28 mouse cellular contexts compared by ENCODE assay signal in the genomic region with DNA sequence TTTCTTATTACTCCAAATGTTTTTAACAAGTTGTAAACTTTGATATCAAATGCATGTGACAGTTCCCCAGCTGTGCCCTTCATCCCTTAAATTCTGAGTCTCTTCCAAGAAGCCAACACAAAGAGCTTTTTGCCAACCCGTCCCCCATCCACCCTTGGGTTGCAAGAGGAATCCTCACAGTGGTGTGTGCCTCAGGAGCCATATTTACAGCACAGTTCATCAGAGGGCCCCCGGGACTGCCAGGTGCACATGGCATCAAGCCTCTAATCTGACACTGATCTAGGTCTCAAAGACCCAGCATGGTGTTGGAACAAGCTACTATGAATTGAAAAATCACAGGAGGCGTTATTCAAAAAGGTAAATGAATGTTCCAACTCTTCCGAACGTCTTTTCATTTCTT.
"Had no signal": no experiment of that assay in that cellular context is flagged by ENCODE, and none has a peak within 500 bp of the region (broad histone marks: within the 10 kb centered on the region; RNA-seq: fewer than 3 reads in every experiment).

No protein-coding gene starts in this region.

- H3K9ac ChIP-seq: embryonic facial prominence, embryonic 12.5 days; embryonic facial prominence, embryonic 13.5 days; embryonic facial prominence, embryonic 15.5 days; forebrain, embryonic 12.5 days; forebrain, embryonic 13.5 days; forebrain, embryonic 15.5 days; forebrain, postnatal 0 days had no signal

- H3K9me3 ChIP-seq: embryonic facial prominence, embryonic 10.5 days; embryonic facial prominence, embryonic 12.5 days; embryonic facial prominence, embryonic 13.5 days; embryonic facial prominence, embryonic 15.5 days; forebrain, embryonic 10.5 days; forebrain, embryonic 12.5 days; forebrain, embryonic 13.5 days; forebrain, embryonic 15.5 days had no signal

- H3K27ac ChIP-seq: embryonic facial prominence, embryonic 10.5 days; embryonic facial prominence, embryonic 12.5 days; embryonic facial prominence, embryonic 13.5 days; embryonic facial prominence, embryonic 15.5 days; forebrain, embryonic 10.5 days; forebrain, embryonic 12.5 days; forebrain, embryonic 13.5 days; forebrain, embryonic 15.5 days; gastrocnemius, adult 2 months; heart, adult 2 months had no signal

- H3K27me3 ChIP-seq: embryonic facial prominence, embryonic 12.5 days; embryonic facial prominence, embryonic 13.5 days; embryonic facial prominence, embryonic 15.5 days; forebrain, embryonic 12.5 days; forebrain, embryonic 13.5 days; forebrain, embryonic 15.5 days had no signal

- DNase-seq: cerebellum, adult 2 months; cerebellum, adult 8-10 months; cerebellum, adult 9-10 months; cerebellum, adult 9-11 months; cerebellum, postnatal 10 days; cerebellum, postnatal 14 days; cerebellum, postnatal 25 days; cerebellum, postnatal 36 days; embryo, embryonic 11 days; forebrain, postnatal 0 days; gastrocnemius, adult 2 months; gastrocnemius, postnatal 10 days; gastrocnemius, postnatal 14 days; gastrocnemius, postnatal 25 days; gastrocnemius, postnatal 36 days; heart, adult 18-20 months; heart, adult 2 months had no signal

- H3K4me1 ChIP-seq: embryonic facial prominence, embryonic 13.5 days; forebrain, embryonic 12.5 days; forebrain, embryonic 13.5 days; forebrain, embryonic 15.5 days had no signal

- H3K36me3 ChIP-seq: embryonic facial prominence, embryonic 10.5 days; embryonic facial prominence, embryonic 12.5 days; embryonic facial prominence, embryonic 13.5 days; embryonic facial prominence, embryonic 15.5 days; forebrain, embryonic 10.5 days; forebrain, embryonic 12.5 days; forebrain, embryonic 15.5 days had no signal

- H3K4me2 ChIP-seq: embryonic facial prominence, embryonic 12.5 days; embryonic facial prominence, embryonic 13.5 days; embryonic facial prominence, embryonic 15.5 days; forebrain, embryonic 12.5 days; forebrain, embryonic 13.5 days; forebrain, embryonic 15.5 days had no signal

- H3K4me3 ChIP-seq: embryonic facial prominence, embryonic 10.5 days; embryonic facial prominence, embryonic 12.5 days; embryonic facial prominence, embryonic 13.5 days; embryonic facial prominence, embryonic 15.5 days; erythroblast, embryonic 14.5 days; forebrain, embryonic 10.5 days; forebrain, embryonic 12.5 days; forebrain, embryonic 13.5 days; forebrain, embryonic 15.5 days; gastrocnemius, adult 2 months; heart, adult 2 months had no signal

- ATAC-seq: forebrain, embryonic 13.5 days; forebrain, embryonic 14.5 days; forebrain, embryonic 15.5 days; forebrain, embryonic 16.5 days; forebrain, postnatal 0 days had no signal
